Mouse (Mus musculus) heart, embryonic 13.5 days (tissue): Measurements from ENCODE around the gene Ndufb6. TPM values are rescaled to one million over a fixed set of nuclear protein-coding genes. Genes with fewer than 3 reads are reported as not detected.
A peak's percentile ranks its signal among the peaks of the same experiment; 100 is the strongest.
"Not testable (repeated sequence)": the region's sequence is repeated elsewhere in the genome, so short reads cannot be mapped to it uniquely, and the experiment has no call there.

Experiments used
- ATAC-seq: fragments of 200-750 bp; cut with Nextera tagmentation; 2 replicates; pipeline ENCODE4 v1.8.0; 2017; ENCODE audit warnings: moderate TSS enrichment; ENCODE audit not compliant: insufficient number of reproducible peaks, low FRiP score, low TSS enrichment; ENCODE audit errors: extremely low read depth
- H3K27ac ChIP-seq: fragments of 300-500 bp; sonication (generic); replicated peaks from 2 replicates; pipeline ENCODE4 v1.5.1; 2015; ENCODE audit warnings: moderate library complexity, mild to moderate bottlenecking, inconsistent platforms
- H3K27me3 ChIP-seq: fragments of 300-500 bp; sonication (generic); replicated peaks from 2 replicates; pipeline ENCODE4 v1.6.1; 2015; ENCODE audit warnings: mild to moderate bottlenecking, inconsistent platforms
- H3K36me3 ChIP-seq: fragments of 300-500 bp; sonication (generic); 2 replicates; pipeline ENCODE4 v1.6.1; 2015; ENCODE audit warnings: mild to moderate bottlenecking, inconsistent platforms
- H3K4me1 ChIP-seq: fragments of 300-500 bp; sonication (generic); 2 replicates; pipeline ENCODE4 v1.6.1; 2015; ENCODE audit warnings: inconsistent platforms
- H3K4me2 ChIP-seq: fragments of 300-500 bp; sonication (generic); 2 replicates; pipeline ENCODE4 v1.6.1; 2015; ENCODE audit warnings: inconsistent platforms, mild to moderate bottlenecking, moderate library complexity
- H3K4me3 ChIP-seq: fragments of 300-500 bp; sonication (generic); 2 replicates; pipeline ENCODE4 v1.5.1; 2015; ENCODE audit warnings: moderate library complexity, mild to moderate bottlenecking, inconsistent platforms
- H3K9ac ChIP-seq: fragments of 300-500 bp; sonication (generic); 2 replicates; pipeline ENCODE4 v1.6.1; 2015; ENCODE audit warnings: inconsistent platforms, mild to moderate bottlenecking, moderate library complexity
- H3K9me3 ChIP-seq: fragments of 300-500 bp; sonication (generic); 2 replicates; pipeline ENCODE4 v1.6.1; 2016; ENCODE audit warnings: inconsistent platforms
- WGBS: fragments of 180-500 bp; shearing (Covaris S2); methylation state at CpG from one replicate; pipeline ENCODE4 v1.1.7; 2015; ENCODE audit warnings: mixed read lengths; 5-methylcytosine and 5-hydroxymethylcytosine counted together
- polyA plus RNA-seq: library from polyadenylated mRNA; unstranded; fragments of >200 nt; fragmentation: Nextera tagmentation; extraction: Ambion mirVana; gene quantifications from 2 replicates; pipeline ENCODE4 v1.2.1, GENCODE M21; 2015

Gene Ndufb6
- polyA plus RNA-seq, 1 experiment from 2014 or later: 469 TPM

DNA sequence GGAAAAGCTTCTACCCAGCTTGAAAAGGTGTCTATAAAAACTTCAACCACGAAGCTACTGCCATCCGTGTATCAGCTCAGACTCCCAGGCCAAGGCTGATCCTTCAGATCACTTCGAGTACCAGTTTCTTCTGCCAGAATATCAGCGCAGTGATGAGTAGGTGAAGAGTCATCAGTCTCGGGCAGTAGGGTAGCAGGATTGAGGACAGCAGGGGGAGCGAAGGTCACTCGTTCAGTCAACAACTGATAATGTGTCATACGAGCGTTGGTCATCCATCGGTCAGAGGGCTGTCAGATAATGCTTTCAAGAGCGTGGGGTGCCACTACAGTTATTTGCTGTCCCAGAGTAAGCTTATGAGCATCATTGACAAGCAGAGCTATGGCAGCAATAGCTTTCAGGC lies 12.3 kb upstream of the Ndufb6 start:
- 71% methylated on average over 11 of the region's 11 CpGs for WGBS
- not testable (repeated sequence) for H3K4me3 ChIP-seq, H3K9ac ChIP-seq, H3K4me1 ChIP-seq, H3K27ac ChIP-seq, H3K27me3 ChIP-seq, ATAC-seq, H3K4me2 ChIP-seq, H3K36me3 ChIP-seq
- peaks cover 29% of the 10 kb centered on the region for H3K9me3 ChIP-seq

DNA sequence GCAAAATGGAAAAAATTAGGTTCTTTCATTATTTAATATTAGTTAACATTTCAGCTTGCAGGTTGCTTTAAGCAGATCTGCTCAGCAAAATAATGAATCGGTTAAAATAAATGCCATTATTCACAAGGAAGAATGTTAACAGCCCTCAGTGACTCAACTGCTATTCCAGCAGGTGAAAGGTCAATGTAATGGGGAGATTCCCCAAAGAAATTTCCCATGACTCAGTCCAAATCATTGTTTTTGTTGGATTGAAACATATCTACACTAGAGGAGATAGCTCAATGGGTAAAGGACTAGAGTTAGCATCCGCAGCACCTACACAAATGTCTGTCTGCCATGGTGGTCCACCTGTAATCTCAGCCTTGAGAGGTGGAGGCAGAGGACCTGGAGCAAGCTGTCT lies 9.8 kb upstream of the Ndufb6 start:
- H3K4me2 ChIP-seq: no peak overlapping the region
- no peaks in the 10 kb centered on the region for H3K36me3 ChIP-seq
- H3K27ac ChIP-seq: no peak overlapping the region
- ATAC-seq: no peak
- 75% methylated on average over 2 of the region's 2 CpGs for whole genome bisulfite sequencing
- peaks cover 24% of the 10 kb centered on the region for H3K9me3 ChIP-seq
- H3K9ac ChIP-seq: no peak overlapping the region
- H3K27me3 ChIP-seq: no peaks in the 10 kb centered on the region
- H3K4me3 ChIP-seq: no peak overlapping the region
- H3K4me1 ChIP-seq: no peaks in the 10 kb centered on the region

DNA sequence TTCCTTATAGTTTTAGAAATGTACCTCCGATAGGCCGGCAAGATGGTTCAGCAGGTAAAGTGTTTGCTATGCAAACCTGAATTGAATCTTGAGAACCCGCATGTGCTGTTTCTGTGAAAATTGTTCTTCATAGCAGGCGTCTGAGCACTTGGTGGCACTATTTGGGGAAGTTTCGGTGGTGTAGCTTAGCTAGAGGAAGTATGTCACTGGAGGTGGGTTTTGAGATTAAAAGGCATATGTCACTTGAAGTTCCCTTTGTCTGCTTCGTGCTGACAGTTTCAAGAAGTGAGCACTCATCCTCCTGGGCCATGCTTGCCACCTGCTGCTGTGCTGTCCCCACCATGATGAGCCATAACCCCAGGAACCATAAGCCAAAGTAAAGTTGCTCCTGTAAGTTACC lies 8.2 kb upstream of the Ndufb6 start:
- H3K4me2 ChIP-seq: no peak overlapping the region
- no peak overlapping the region for H3K27ac ChIP-seq
- H3K27me3 ChIP-seq: no peaks in the 10 kb centered on the region
- no peak for ATAC-seq
- 63% methylated on average over 6 of the region's 6 CpGs for WGBS
- peaks cover 12% of the 10 kb centered on the region for H3K9me3 ChIP-seq
- H3K4me1 ChIP-seq: no peaks in the 10 kb centered on the region
- no peak overlapping the region for H3K4me3 ChIP-seq
- H3K9ac ChIP-seq: no peak overlapping the region
- no peaks in the 10 kb centered on the region for H3K36me3 ChIP-seq

DNA sequence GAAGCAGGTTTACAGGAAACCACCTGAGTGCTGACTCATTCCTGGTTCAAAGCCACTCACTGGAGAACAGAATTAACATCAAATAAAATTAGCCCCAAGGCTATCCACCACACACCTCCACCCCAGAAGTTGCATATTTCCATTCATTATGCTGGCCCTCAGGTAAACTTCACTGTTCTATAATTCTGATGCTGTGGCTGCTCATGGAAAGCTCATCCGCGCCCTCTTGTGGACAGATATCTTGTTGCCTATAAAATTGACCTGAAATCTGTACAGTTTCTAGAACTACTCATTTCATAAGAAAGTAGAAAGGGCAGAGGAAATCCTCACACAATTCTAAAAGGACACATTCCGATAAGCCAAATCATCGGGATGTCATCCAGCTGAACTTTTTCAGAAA lies 6.4 kb upstream of the Ndufb6 start:
- H3K9me3 ChIP-seq: peaks cover 4% of the 10 kb centered on the region; the same call in 1 of the 2 replicates
- H3K4me3 ChIP-seq: no peak overlapping the region
- H3K4me2 ChIP-seq: no peak overlapping the region
- WGBS: 13% methylated on average over 4 of the region's 4 CpGs
- no peak overlapping the region for H3K9ac ChIP-seq
- no peak overlapping the region for H3K27ac ChIP-seq
- H3K36me3 ChIP-seq: no peaks in the 10 kb centered on the region
- no peaks in the 10 kb centered on the region for H3K27me3 ChIP-seq
- ATAC-seq: no peak
- H3K4me1 ChIP-seq: no peaks in the 10 kb centered on the region

DNA sequence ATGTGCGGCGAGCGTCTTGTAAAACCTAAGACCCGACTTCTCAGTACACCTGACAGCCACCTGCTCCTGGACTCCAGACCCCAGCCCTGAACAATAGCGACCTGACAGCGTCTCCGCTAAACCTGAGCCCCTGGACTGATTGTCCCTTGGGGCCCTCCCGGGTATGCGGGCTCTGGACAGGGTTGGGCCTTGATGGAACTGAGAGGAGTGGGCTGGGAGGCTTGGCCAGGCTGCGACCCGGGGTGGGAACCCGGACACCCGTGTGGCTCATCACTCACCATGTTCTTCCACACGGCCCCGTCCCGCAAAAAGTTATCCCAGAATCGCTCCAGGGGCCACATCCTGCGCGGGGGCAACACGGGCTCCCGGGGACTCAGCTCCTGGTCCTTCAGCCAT lies 343 bp downstream of the Ndufb6 start:
- peaks cover 28% of the 10 kb centered on the region for H3K36me3 ChIP-seq
- H3K27ac ChIP-seq: peak overlapping the region; percentile 91
- H3K9ac ChIP-seq: peak overlapping the region; percentile 96
- peaks cover 10% of the 10 kb centered on the region for H3K4me1 ChIP-seq
- ATAC-seq: peak; percentile 43; the same call in 1 of the 2 replicates
- H3K9me3 ChIP-seq: no peaks in the 10 kb centered on the region
- WGBS: under 1% methylated on average over 21 of the region's 21 CpGs
- H3K4me3 ChIP-seq: peak overlapping the region; percentile 90
- H3K27me3 ChIP-seq: no peaks in the 10 kb centered on the region
- H3K4me2 ChIP-seq: peak overlapping the region; percentile 88

DNA sequence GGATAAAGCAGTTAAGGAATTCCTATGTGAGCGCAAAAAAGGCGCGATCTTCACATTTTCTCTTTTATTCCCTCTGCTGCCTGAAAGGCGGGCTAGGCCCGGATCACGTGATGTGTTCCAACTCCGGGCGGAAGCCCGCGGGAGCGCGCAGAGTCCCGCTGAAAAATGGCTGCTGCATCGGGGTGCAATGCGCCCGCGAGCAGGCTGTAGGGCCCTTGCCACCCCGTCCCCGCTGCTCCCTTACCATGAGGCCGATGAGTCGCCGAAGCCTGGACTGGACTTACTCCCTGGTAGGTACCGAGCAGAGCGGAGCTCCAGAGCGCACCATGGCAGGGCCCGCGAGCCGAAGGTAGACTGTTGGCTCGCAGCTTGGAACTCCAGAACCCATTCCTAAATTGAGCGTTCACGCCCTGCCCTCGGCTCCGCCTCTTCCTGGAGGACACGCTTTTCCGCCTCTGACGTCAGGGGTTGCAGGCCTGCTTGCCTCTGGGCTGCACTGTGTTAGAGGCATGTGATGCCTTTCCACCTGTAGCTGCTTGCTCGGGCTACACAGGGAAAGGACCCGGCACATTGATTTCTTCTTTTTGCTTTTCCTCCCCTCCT lies 9.7 kb downstream of the Ndufb6 start, which contains the start of the genes Smim27 and Topors:
TSS of gene Smim27 (plus strand) at position 150 of the 603 bp plus-strand sequence.
TSS of gene Topors (minus strand) at position 421 of the 603 bp plus-strand sequence.
- H3K4me1 ChIP-seq: peaks cover 39% of the 10 kb centered on the region
- H3K4me3 ChIP-seq: peak within 1 kb of the TSS; percentile 89
- no peaks in the 10 kb centered on the region for H3K27me3 ChIP-seq
- peak within 1 kb of the TSS; percentile 98 for H3K4me2 ChIP-seq
- no peaks in the 10 kb centered on the region for H3K9me3 ChIP-seq
- ATAC-seq: peak; percentile 94
- H3K36me3 ChIP-seq: peaks cover 66% of the 10 kb centered on the region
- peak within 1 kb of the TSS; percentile 97 for H3K9ac ChIP-seq
- whole genome bisulfite sequencing: under 1% methylated on average over 38 of the region's 38 CpGs
- peak within 1 kb of the TSS; percentile 99 for H3K27ac ChIP-seq

DNA sequence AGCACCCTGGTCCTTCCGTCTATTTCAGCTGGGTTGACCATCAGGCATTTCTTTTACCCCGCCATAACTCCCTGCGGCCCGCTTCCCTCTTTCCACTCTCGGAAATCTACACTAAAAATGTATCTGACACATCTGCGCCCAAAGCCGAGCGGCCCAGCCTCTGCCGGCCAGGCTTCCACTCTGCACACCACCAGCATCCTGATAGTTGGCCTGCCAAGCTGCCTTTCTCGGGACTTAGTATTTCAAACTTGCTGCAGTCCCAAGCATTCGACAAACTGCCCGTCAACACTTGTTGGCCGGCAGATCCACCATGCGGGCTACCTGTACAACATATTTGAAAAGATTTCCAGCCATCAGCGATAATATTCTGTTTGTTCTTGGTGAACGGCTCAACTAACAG lies 10.4 kb downstream of the Ndufb6 start:
- peak overlapping the region; percentile 98 for H3K4me2 ChIP-seq
- H3K4me1 ChIP-seq: peaks cover 41% of the 10 kb centered on the region
- peaks cover 63% of the 10 kb centered on the region for H3K36me3 ChIP-seq
- H3K9ac ChIP-seq: peak overlapping the region; percentile 97
- no peaks in the 10 kb centered on the region for H3K9me3 ChIP-seq
- no peaks in the 10 kb centered on the region for H3K27me3 ChIP-seq
- H3K27ac ChIP-seq: peak overlapping the region; percentile 99
- peak overlapping the region; percentile 89 for H3K4me3 ChIP-seq
- WGBS: 1% methylated on average over 16 of the region's 16 CpGs
- ATAC-seq: no peak

DNA sequence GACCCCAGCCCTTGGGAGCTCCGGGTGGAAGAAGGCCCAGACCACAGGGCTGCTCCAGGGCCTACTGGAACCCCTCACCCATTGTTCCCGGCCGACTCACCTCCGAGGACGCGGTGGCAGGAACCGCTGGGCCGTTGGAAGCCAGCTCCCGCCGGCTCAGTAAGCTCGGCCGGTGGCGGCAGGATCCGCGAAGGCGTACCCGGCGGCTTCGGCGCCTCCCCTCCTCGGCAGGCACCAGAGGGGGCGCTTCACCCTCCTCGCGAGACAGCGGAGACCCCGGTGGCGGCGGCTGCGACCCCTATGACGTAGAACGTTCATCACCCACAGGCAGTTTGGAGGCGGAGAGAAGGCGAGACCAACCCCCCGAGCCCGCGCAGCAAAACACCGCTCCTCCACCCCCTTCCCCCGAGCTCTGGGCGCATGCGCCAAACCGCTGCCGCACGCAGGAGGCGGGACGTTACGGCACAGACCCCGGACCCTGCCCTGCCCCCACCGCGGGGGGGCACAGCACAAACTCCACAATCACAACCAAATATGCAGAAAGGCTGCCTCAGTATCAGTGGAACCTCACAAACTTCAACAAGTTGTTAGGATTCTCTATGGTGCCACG lies 10.9 kb downstream of the Ndufb6 start:
- peak; percentile 67 for ATAC-seq
- under 1% methylated on average over 42 of the region's 50 CpGs for WGBS
- Histone ChIP-seq H3K9me3 (no peaks in the 10 kb centered on the region), H3K27ac (peak overlapping the region; percentile 99), H3K4me2 (peak overlapping the region; percentile 98), H3K36me3 (peaks cover 62% of the 10 kb centered on the region), H3K4me1 (peaks cover 41% of the 10 kb centered on the region), H3K9ac (peak overlapping the region; percentile 97), H3K27me3 (no peaks in the 10 kb centered on the region), H3K4me3 (peak overlapping the region; percentile 89)

DNA sequence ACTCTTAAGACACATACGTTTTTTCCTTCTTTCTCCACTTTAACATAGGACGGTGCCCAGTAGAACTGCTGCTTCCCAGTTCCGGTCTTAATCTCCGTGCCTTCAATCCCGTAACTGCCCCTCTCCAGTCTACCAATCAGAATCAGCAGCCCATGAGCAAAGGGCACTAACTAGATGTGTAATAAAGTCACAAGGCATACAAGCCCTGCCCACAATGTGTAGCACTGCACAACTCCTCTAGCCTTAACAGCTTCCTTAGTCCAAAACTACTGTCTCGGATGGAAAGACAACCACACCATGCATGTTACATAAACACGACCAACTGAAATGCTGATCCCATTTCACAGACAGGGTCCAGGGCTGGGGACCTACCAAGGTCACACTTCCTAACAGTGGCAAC lies 11.5 kb downstream of the Ndufb6 start:
- ATAC-seq: no peak
- Histone ChIP-seq H3K9me3 (no peaks in the 10 kb centered on the region), H3K4me1 (peaks cover 41% of the 10 kb centered on the region), H3K27ac (peak overlapping the region; percentile 99), H3K36me3 (peaks cover 60% of the 10 kb centered on the region), H3K4me2 (peak overlapping the region; percentile 98), H3K9ac (peak overlapping the region; percentile 97), H3K4me3 (peak overlapping the region; percentile 89), H3K27me3 (no peaks in the 10 kb centered on the region)
- WGBS: 51% methylated on average over 7 of the region's 7 CpGs

DNA sequence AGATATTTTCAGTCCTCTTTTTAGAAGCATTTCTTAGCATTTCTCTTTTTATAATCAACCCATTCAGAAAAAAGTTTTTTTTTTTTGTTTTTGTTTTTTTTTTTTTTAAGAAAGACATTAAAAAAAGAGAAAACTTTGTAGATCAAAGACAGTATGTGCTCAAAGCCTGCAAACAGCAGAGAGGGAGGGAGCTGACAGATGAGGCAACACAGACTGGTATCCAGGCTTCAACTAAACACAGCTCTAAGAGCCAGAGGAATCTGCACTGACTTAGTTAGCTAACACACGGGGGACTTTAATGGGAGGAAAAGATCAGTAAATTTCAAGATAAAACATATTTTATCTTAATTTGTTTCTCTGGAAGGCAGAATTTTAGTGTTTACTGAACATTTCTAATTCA lies 14.9 kb downstream of the Ndufb6 start:
- ATAC-seq: no peak
- H3K4me1 ChIP-seq: peaks cover 38% of the 10 kb centered on the region
- whole genome bisulfite sequencing: 46% methylated on average over 1 of the region's 1 CpGs
- peaks cover 73% of the 10 kb centered on the region for H3K36me3 ChIP-seq
- no peaks in the 10 kb centered on the region for H3K9me3 ChIP-seq
- H3K4me3 ChIP-seq: no peak overlapping the region
- no peaks in the 10 kb centered on the region for H3K27me3 ChIP-seq
- H3K27ac ChIP-seq: no peak overlapping the region
- H3K9ac ChIP-seq: no peak overlapping the region
- no peak overlapping the region for H3K4me2 ChIP-seq

DNA sequence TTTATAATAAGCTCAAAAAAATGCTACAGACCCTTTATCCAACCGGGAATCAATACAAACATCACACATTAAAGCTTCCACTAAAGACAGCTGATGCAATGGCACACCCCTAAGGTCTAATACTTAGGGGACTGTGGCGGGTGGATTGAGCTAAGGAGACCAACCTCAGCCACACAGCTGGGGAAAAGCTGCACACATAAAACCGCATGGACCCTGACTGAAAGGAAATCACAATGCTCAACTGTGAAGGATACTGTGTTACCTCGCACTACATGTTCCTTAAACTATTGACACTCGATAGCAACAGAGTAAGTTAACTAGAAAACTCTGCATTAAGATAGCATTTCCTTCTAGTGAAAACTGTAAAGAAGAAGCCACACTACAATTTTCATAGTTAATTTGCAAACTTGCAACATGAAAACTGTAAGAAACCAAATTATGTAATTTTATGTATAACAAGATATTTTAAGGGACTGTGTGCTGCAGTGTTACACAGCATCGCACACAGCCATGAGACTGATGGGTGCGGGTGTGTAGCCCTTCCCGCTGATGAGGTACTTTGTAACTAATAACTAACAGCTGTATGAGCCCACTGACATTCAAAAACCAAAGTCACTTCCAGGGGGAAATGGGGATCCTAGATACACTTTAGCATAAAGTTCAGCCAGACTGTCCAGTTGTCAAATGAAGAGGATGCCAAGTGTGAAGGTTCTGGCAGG lies 24.7 kb downstream of the Ndufb6 start:
- H3K9ac ChIP-seq: no peak overlapping the region
- no peak for ATAC-seq
- no peaks in the 10 kb centered on the region for H3K27me3 ChIP-seq
- H3K9me3 ChIP-seq: no peaks in the 10 kb centered on the region
- H3K4me2 ChIP-seq: no peak overlapping the region
- H3K4me1 ChIP-seq: no peaks in the 10 kb centered on the region
- WGBS: 83% methylated on average over 8 of the region's 8 CpGs
- H3K4me3 ChIP-seq: no peak overlapping the region
- H3K27ac ChIP-seq: no peak overlapping the region
- peaks cover 18% of the 10 kb centered on the region for H3K36me3 ChIP-seq
